Mouse (Mus musculus) retina, embryonic 14.5 days (tissue): Measurements from ENCODE around the gene Morc2a.

Experiments
- DNase-seq: peaks from one replicate; pipeline ENCODE4 v3.0.0-alpha.2; 2015; ENCODE audit warnings: low spot score

The Morc2a gene

GRCm38 (mm10) chr11:3733933-3734636, 85.1 kb downstream of the Morc2a start:
- no peak for DNase-seq

DNA sequence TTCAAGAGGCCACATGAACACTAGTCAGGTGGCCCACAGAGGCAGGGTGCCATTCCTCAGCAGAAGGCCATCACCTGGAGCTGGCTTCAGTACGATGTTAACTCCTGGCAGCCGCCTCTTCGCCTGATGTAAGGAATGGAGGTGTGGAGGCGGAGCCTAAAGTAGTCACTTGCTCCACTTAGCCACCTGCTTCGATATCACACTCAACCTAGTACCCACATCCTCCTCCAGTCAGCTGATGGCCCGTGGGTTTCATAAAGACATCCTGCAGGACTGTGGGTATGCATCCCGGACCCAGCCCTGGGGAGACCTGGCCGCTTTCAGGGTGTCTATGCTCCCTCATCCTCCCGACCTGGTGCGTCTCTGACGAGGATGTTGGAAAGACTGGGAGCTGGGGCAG, 86.7 kb downstream of the Morc2a start:
- no peak for DNase-seq

DNA sequence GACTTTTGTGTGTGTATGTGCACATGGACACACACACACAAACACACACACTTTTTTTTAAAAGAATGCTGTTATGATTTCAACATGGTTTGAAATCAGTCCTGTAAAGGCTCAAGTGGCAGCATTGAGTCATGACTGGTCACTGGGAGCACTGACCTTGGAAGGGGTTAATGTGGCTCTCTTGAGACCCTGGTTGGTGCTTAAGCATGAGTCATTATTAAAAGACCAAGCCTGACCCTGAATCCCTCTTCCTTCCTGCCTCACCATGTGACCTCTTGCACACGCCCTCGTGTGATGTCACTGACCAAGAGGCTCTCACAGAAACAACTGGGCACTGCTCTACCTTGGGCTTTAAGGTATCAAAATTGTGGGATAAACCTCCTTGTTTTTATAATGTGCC, 89.8 kb downstream of the Morc2a start:
- no peak for DNase-seq
